Mouse (Mus musculus): ENCODE data around the gene Nkiras1.
"Not testable (repeated sequence)": the region's sequence is repeated elsewhere in the genome, so short reads cannot be mapped to it uniquely, and the experiment has no call there.

Nkiras1 gene

GRCm38 (mm10) chr14:18270529-18271441, at the start of gene Nkiras1, which contains the start of gene Rpl15:
Gene Nkiras1, plus strand, starts transcription at chr14:18271136.
Gene Rpl15, minus strand, starts transcription at chr14:18271391.
- DNase-seq: peak; percentile 96

GRCm38 (mm10) chr14:18221977-18222376, 49.0 kb upstream of the Nkiras1 start:
- no peak for DNase-seq

DNA sequence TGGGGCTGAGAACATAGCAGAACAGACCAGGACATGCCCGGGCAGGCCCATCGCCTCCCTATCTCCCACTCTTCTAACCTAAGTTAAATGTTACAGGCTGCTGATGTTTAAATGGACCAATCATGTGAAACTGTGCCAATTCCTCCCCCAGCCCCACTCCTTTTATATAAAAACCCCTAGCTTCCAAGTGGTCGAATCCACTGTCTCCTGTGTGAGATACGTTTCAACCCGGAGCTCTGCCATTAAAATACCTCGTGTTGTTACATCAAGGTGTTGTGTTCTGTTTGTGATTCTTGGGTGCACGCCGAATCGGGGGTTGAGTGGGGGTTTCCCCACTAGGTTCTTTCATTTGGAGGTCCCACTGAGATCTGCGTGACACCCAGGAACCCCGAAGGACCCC, 45.5 kb upstream of the Nkiras1 start:
- DNase-seq: not testable (repeated sequence)

GRCm38 (mm10) chr14:18226181-18226580, 44.8 kb upstream of the Nkiras1 start:
- not testable (repeated sequence) for DNase-seq

DNA sequence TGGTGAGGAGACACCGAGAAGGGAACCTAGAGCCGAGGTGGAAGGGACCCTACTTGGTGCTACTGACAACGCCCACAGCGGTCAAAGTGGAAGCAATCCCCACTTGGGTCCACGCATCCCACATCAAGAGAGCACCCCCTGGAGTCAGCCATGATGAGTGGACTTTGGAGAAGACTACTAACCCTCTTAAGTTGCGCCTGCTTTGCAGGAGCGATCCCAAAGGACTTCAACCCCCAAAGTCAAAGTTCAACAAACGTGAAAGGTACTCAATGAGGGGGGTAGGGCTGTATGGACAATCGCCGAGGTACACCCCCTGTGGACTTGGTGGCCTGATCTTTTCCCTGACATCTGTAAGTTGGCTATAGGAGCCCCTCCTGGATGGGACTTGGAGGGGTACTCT, 41.2 kb upstream of the Nkiras1 start:
- DNase-seq: not testable (repeated sequence)

GRCm38 (mm10) chr14:18231866-18232265, 39.1 kb upstream of the Nkiras1 start:
- DNase-seq: not testable (repeated sequence)

GRCm38 (mm10) chr14:18233076-18233475, 37.9 kb upstream of the Nkiras1 start:
- DNase-seq: no peak

- no peak for DNase-seq
Observed at GRCm38 (mm10) chr14:18233981-18234960, 36.7 kb upstream of the Nkiras1 start.

DNA sequence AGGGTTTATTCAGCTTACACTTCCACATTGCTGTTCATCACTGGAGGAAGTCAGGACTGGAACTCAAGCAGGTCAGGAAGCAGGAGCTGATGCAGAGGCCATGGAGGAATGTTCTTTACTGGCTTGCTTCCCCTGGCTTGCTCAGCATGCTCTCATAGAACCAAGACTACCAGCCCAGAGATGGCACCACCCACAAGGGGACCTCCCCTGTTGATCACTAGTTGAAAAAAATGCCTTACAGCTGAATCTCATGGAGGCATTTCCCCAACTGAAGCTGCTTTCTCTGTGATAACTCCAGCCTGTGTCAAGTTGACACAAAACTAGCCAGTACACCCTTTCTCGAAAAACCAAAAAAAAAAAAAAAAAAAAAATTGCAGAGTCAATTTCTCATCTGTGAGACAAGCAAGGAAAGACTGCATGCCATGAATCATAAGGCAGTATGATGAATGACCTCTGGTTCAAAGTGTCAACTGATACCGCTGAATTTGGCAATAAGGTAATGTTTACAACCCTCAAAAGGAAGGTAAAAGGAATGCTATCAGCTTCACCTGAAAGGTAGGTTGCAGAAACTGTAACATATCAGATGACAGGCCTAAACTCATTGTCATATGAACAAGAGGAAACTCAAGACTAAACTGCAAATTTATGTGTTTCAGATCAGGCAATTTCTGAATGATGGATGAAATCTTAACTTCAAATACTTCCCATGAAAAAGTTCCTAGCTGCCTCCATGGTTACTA, 34.3 kb upstream of the Nkiras1 start:
- DNase-seq: not testable (repeated sequence)

DNA sequence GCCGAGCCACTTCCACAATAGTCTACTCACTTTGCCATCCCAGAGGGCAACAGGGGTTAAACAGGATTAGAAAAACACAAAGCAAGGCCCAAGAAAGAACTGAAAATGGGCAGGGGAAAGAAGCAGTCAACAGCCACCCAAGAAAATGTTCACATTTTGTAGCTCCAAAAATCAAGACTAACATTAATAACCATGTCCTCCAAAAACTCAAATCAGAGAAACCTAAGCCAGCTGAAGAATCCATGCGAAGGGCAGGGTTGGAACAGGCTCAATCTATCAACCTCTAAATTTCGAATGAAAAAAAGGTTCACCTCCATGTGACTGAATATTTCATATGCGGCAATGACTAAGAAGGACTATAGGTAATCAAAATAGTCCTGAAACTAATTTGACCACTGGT, 33.6 kb upstream of the Nkiras1 start:
- no peak for DNase-seq

DNA sequence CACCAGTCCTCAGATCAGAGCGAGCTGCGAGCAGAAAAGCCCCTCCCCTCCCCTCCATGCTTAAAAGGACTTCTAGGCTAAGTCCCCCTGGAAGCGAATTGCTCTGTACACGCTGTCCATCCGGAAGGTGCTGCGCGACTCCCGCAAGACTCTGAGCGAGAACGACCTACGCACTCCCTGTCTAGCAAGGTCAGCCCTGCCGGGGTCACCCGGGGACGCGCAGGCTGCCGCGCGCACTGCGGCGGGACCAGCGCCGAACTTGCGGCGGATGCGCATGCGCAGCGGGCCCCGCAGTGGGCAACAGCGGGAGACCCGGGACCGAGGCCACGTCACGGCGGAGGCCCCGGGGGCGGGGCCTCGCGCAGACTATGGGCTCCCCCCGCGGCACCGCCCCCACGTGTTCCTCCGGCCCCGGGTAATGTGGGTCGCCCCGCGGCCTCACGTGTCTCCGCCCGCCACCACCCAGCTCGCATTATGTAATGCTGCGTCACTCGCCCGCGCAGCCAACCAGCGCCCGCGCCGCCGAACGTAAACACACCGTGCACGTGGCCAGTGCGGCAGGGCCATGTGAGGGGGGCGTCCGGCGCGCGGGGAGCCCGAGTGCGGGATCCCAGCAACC, 32.7 kb upstream of the Nkiras1 start:
- DNase-seq: peak; percentile 96

GRCm38 (mm10) chr14:18238750-18239731, 31.9 kb upstream of the Nkiras1 start, which contains the start of gene Nr1d2:
Gene Nr1d2, minus strand, starts transcription at chr14:18239127.
- DNase-seq: peak; percentile 90

- DNase-seq: no peak
Observed at GRCm38 (mm10) chr14:18240132-18240531, 30.8 kb upstream of the Nkiras1 start.

DNA sequence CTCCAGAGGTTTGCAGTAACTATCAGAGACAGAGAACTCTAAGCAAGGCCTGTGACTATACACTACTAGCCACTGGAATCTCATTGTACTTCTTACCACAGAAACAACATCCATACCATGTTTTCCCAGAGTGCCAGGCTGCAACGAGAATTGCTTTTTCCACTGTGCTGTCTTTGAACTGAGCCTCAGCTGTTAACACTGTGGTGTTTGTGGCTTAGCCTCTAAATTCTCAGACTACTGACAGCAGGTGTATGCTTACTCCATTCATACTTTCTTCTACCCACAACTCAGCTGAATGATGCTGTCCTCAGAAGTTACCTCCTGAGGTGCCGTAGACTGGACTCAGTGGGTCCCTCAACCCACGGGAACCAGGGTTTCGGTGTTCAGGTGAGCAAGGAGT, 29.1 kb upstream of the Nkiras1 start:
- no peak for DNase-seq

GRCm38 (mm10) chr14:18242638-18243130, 28.3 kb upstream of the Nkiras1 start:
- DNase-seq: no peak

- no peak for DNase-seq
Observed at GRCm38 (mm10) chr14:18261203-18261602, 9.7 kb upstream of the Nkiras1 start.

- DNase-seq: peak; percentile 61
Observed at GRCm38 (mm10) chr14:18263427-18263826, 7.5 kb upstream of the Nkiras1 start.

DNA sequence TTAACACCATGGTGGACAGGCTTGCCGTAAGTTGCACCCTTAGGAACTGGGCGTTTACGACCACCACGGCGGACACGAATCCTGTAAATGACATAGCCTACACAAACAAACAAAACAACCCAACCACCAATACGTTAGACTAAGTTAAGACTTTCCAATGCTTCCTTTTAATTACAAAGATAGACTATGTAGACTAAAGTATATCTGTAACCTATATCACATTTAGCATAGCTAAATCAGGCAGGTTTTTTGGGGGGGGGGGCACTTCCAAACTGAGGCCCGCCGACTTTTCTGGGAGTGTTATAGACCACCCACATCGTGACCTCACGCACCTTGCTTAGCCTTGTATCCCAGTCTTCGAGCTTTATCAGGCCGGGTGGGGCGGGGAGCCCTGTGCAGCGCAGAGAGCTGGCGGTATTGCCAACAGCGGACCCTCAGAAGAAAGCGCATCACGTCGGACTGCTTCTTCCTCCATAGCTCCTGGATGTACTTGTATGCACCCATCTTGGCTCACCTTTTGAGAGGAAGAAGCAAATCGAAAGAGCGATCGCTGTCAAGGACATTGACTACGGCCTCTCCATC, 898 bp upstream of the Nkiras1 start:
- not testable (repeated sequence) for DNase-seq

DNA sequence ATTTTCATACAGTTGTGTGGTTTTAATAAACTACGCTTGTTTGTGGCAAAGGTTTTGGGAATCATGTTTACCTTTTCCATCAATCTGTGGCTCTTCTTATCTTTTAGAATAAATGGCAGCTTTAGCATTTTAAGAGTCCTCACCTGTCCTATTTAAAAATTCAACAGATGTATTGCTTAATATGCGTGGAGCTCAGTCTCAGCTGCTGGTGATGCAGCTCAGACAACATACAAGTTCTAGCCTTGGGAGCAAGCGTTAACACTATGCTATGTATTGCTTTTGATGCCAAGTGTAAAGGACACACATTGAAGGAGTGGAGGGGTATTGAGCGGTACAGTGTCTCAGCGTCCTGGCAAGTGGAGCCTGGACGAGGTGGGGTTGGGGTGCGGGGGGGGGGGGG, 730 bp downstream of the Nkiras1 start:
- DNase-seq: no peak

DNA sequence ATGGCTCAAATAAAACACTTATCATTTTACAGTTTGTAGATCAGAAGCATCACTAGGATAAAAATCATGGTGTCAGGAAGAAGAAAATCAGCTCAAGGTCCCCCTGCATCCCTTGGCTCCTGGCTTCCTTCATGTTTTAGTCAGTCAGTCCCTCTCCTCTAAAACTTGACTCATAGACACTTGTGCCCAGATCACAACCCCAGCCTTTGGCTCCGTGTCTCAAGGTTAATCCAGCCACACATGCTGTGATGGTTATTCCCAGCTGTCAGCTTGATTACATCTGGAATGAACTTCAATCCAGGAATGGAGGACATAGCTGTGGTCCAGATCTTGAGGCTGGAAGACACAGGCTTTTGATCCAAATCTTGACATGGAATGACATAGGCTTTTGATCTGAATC, 3.6 kb downstream of the Nkiras1 start:
- no peak for DNase-seq

Measured in right cerebral cortex, postnatal 4 days (tissue).